Mouse (Mus musculus) splenic B cell, adult 2 months (primary cell): ENCODE data around the gene Dusp1.
A peak's percentile ranks its signal among the peaks of the same experiment; 100 is the strongest.

ENCODE experiments used
- DNase-seq: peaks from one replicate; pipeline ENCODE4 v3.0.0-alpha.2; 2011; ENCODE audit warnings: low read depth, low spot score
- H3K27me3 ChIP-seq: 2 replicates; pipeline ENCODE4 v1.6.1; 2012; ENCODE audit warnings: mild to moderate bottlenecking, low read length, moderate library complexity, mixed read lengths; ENCODE audit not compliant: control insufficient read depth, poor library complexity, insufficient read depth, severe bottlenecking
- H3K36me3 ChIP-seq: 2 replicates; pipeline ENCODE4 v1.6.1; 2012; ENCODE audit warnings: mild to moderate bottlenecking, low read length, moderate library complexity, mixed read lengths; ENCODE audit not compliant: control insufficient read depth, poor library complexity, insufficient read depth, severe bottlenecking

The Dusp1 gene

GRCm38 (mm10) chr17:26498626-26499025 lies 63.3 kb downstream of the Dusp1 start:
- Histone ChIP-seq H3K36me3 (no peaks in the 10 kb centered on the region), H3K27me3 (no peaks in the 10 kb centered on the region)
- no peak for DNase-seq

GRCm38 (mm10) chr17:26497416-26497923 lies 64.5 kb downstream of the Dusp1 start:
- DNase-seq, result peak; percentile 27
- no peaks in the 10 kb centered on the region for H3K36me3 ChIP-seq
- H3K27me3 ChIP-seq, result no peaks in the 10 kb centered on the region

GRCm38 (mm10) chr17:26494642-26495468 lies 67.1 kb downstream of the Dusp1 start:
- Histone ChIP-seq H3K36me3 (no peaks in the 10 kb centered on the region), H3K27me3 (no peaks in the 10 kb centered on the region)
- DNase-seq, result no peak

DNA sequence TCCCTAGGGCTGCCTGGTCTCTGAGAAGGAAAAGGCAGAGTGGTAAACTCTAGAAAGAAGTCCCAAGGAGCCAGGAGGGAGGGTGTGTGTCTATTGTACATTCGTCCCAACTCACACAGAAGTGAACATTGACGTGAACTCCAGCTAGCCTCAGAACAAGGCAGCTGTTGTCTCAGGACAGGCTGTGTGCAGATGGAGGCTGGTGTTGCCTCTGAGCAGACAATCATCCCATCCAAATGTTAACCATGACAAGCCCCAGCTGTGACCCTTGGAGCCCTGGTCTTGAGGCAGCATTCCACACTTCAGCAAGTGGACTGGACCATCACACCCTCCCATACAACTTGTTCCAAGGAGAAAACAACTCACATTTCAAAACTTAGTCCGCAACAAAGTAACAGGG lies 69.7 kb downstream of the Dusp1 start:
- no peaks in the 10 kb centered on the region for H3K36me3 ChIP-seq
- H3K27me3 ChIP-seq, result no peaks in the 10 kb centered on the region
- no peak for DNase-seq

DNA sequence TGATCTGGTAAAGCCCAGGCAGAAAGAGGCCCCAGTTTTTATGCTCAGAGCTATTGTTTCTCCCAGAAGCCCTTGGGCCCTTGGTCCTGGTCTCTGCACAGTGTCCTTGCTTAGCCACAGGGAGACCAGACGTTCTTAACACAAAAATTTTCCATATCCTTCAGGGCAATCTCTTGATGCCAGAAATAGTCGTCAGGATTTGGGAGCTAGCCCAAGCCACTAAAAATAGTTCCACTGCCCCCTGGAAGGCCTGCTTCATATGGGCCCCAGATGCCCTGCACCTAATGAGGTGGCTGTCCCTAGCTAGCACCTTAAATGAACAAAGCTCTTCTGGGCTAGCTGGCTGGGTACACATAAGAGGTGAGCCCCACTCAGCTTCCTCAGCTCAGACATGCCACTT lies 71.0 kb downstream of the Dusp1 start:
- Histone ChIP-seq H3K27me3 (no peaks in the 10 kb centered on the region), H3K36me3 (no peaks in the 10 kb centered on the region)
- no peak for DNase-seq

DNA sequence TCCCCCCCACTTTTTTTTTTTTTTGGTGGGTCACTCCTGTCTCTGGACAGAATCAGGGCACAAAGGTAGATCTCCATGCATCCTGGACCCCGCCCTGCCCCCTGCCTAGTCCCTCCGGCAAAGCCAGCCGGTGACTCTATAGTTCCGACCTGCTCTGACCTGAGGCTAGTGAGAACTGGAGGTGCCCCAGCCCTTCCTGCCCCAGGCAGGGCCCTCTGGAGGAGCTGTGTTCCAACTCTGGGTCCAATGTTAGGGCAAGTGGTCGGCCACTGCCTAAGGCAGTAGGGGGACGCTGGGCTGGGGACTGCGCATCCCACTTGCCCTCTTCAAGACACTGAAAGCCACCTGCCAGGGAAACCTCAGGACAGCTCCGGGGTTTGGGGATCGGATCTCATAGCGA lies 71.9 kb downstream of the Dusp1 start:
- DNase-seq, result no peak
- Histone ChIP-seq H3K27me3 (no peaks in the 10 kb centered on the region), H3K36me3 (no peaks in the 10 kb centered on the region)

DNA sequence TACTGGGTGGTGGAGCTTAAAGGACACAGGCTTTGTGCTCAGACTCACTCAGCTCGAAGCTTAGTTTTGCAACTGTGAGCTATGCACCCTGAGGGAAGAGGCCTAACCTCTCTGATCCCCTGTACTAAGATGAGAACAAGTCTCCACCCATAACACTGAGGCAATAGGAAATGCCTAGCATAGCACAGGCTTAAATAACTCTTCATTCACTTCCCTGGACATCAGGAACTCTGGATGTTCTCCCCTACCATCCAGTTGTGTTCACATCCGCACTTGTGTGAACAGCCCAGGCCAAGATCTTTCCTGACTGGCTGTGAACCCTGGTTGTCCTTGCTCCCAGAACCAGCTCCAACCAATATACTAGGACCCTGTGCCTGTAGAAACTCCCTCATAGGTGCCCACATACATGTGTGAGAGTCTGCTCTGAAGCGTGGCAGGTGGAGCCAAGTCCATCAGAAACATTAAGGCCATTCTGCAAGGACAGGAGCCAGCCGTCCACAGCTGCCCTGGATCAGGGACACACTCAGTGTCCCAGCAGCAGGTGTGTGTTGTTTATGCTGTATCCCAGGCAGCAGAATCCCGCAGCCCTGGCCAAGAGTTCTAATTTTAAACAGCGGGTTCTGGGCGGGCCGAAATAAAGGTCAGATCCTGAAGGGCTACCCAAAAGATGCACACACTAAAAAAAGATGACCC lies 73.1 kb downstream of the Dusp1 start:
- H3K36me3 ChIP-seq, result no peaks in the 10 kb centered on the region
- no peak for DNase-seq

DNA sequence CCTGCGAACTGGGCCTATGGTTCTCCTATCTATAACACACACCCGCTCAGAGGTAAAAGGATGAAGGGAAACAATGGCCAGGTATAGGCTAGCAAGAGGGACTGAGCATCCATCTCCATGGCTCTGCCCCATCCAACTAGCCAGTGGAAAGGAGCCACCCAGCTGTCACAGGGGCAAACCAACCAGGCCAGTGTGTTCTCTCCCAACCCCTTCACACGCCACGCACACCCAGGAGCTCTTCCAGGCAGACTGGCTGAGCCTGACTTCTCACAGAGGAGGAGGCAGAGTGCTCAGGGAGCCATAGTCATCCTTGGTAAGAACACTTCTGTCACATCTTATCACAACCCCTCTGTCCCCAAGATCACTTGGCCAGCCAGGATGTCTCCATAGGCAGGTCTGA lies 74.0 kb downstream of the Dusp1 start:
- Histone ChIP-seq H3K36me3 (no peaks in the 10 kb centered on the region), H3K27me3 (no peaks in the 10 kb centered on the region)
- no peak for DNase-seq

More for the DNA sequence above, 73.1 kb downstream of the Dusp1 start:
- H3K27me3 ChIP-seq, result no peaks in the 10 kb centered on the region

DNA sequence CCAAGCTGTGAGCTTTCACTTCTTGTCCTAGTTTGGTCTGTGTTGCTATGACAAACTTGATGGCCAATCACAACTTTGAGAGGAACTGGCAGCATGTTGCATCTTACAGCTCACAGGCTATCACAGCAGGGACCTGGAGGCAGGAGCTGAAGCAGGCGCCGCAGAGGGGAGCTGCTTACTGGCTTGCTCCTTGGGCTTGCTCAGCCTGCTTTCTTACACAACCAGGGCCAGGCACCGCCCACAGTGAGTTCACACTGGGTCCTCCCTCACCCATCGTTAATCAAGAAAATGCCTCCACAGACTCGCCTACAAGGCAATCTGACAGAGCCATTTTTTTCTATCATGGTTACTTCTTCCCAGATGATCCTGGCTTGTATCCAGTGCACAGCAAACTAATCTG lies 74.7 kb downstream of the Dusp1 start:
- DNase-seq, result no peak
- Histone ChIP-seq H3K36me3 (no peaks in the 10 kb centered on the region), H3K27me3 (no peaks in the 10 kb centered on the region)

- Histone ChIP-seq H3K36me3 (no peaks in the 10 kb centered on the region), H3K27me3 (no peaks in the 10 kb centered on the region)
- no peak for DNase-seq
Observed at GRCm38 (mm10) chr17:26484626-26485421, 77.1 kb downstream of the Dusp1 start.

DNA sequence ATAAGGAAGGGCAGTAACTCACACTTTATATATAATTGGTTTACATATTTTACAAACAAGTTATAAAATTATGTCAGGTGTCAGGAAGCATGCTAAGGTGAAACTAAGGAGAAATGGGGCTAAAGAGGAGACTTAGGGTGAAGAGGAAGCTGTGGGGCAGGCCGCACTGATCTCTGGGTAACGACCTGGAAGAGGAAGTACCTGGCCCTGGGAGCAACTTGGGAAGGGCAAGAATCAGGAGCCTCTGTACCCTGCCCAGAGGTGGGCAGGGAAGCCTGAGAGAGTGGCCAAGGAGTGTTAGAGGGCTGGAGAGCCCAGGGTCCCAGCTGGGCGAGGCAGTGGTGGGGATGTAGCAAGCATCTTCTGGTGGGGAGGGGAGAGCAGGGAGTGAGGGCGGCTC lies 81.0 kb downstream of the Dusp1 start:
- no peaks in the 10 kb centered on the region for H3K36me3 ChIP-seq
- H3K27me3 ChIP-seq, result no peaks in the 10 kb centered on the region
- no peak for DNase-seq

DNA sequence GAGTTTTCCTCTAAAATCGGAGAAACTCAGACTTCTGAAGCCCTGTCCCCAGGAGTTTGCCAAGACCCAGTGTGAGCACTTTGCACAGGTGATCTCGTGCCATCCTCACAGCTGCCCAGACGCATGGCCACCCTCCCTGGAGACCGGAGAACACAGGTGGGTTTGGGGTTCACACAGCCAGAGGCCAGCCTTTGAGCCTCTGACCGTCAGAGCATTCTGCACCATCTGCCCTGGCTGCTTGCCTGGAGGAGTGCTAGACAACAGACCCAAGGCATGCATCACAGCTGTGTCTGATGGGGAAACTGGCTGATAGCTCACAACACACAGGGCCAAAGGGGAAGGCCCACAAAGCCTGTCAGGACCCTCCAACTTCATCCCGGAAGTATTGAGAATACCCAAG lies 82.3 kb downstream of the Dusp1 start:
- Histone ChIP-seq H3K27me3 (no peaks in the 10 kb centered on the region), H3K36me3 (no peaks in the 10 kb centered on the region)
- no peak for DNase-seq

DNA sequence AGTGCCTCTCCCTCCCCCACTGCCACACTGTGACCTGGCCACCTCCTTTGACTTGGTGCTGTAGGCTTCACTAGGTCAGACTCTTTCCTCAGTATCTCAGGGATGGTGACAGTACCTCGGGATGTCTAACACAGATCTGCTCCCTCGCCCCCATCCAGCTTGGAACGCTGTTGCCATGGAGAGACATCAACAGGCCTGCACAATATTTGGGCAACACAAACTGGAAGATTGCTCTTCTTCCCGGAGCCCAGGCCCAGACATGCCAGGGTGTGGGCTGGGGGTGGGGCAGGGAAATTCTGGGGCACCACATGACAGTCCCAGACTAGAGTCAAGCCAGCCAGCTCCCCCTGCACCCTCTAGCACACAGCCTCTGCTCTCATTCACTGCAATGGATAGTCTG lies 83.3 kb downstream of the Dusp1 start:
- Histone ChIP-seq H3K36me3 (no peaks in the 10 kb centered on the region), H3K27me3 (no peaks in the 10 kb centered on the region)
- no peak for DNase-seq

DNA sequence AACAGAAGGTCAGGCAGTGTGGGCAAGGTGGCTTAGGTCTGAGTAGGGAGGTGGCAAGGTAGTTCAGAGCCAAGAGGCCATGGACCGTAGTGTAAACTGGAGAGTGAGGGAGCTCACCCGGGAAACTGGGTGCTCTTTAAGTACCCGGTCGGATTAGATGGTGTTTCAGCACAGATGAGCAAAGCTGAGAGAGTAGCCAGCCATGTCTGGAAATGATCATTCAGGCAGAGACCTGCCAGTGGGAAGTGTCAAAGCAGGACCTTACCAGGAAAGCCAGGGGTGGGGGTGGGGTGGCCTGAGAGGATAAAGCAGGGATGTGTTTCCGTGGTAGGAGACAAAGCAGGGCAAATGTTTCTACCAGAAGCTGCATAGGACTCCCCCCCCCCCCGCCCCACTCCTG lies 85.1 kb downstream of the Dusp1 start:
- Histone ChIP-seq H3K36me3 (no peaks in the 10 kb centered on the region), H3K27me3 (no peaks in the 10 kb centered on the region)
- DNase-seq, result no peak
